Mouse (Mus musculus): Measurements from ENCODE around the gene Arhgap45. TPM values are rescaled to one million over a fixed set of nuclear protein-coding genes. Genes with fewer than 3 reads are reported as not detected.
"Not testable (repeated sequence)": the region's sequence is repeated elsewhere in the genome, so short reads cannot be mapped to it uniquely, and the experiment has no call there.

The Arhgap45 gene
- polyA plus RNA-seq, 1 experiment from 2014 or later, result 5.6 TPM

DNA sequence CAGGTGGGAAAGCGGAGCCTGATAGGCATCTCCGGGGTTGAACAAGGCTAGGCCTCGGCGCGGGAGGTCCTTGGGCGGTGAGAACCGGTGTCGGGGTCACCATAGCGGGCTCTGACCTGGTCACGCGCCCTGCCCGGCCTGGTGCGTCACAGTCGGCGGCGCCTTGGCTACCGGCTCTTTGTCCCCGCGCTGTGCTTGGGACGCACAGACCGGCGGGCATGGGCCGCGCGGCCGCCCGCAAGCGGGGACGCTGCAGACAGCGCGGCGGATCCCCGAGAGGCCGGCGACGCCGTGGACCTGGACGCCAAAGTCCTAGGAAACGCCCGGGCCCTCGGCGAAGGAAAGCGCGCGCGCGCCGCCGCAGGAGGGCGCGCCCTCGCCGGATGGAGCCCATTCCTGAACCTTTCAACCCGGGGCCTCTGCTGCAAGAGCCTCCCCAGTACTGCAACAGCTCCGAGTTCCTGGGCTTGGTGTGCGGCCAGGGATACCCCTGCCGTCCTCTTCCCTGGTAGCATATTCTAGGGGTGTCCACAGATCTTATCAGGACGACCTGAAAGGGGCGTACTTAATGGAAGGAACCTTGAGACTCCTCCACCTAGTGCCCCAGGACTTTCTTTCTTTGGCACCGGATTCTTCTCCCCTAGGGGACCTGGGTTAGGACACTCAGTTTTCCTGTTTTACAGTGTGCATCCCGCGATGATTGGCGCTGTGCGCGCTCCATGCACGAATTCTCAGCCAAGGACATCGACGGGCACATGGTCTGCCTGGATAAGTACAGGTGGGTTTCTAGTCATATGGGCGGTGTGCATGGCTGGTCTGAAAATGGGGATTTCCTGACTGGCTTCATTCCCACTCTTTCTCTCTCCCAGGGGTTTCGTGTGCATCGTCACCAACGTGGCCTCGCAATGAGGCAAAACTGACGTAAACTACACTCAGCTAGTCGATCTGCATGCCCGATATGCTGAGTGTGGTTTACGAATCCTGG, 37.7 kb downstream of the Arhgap45 start:
- Histone ChIP-seq H3K9me3 (no peaks in the 10 kb centered on the region), H3K27ac (replicated peaks) (peak overlapping the region; percentile 96), H3K27me3 (no peaks in the 10 kb centered on the region), H3K36me3 (peaks cover 35% of the 10 kb centered on the region), H3K4me3 (peak overlapping the region; percentile 73), H3K4me1 (peaks cover 36% of the 10 kb centered on the region), H3K9ac (replicated peaks) (peak overlapping the region; percentile 84), H3K4me2 (replicated peaks) (peak overlapping the region; percentile 80)
- WGBS, result 3% methylated on average over 75 of the region's 77 CpGs
- ATAC-seq (ENCODE audit: low FRiP score, low read depth), result peak; percentile 50

GRCm38 (mm10) chr10:80054911-80055310, 38.5 kb downstream of the Arhgap45 start:
- peak overlapping the region; percentile 80 for H3K4me2 ChIP-seq (replicated peaks)
- H3K36me3 ChIP-seq, result peaks cover 43% of the 10 kb centered on the region
- H3K27ac ChIP-seq (replicated peaks); H3K27me3 ChIP-seq; H3K9me3 ChIP-seq; ATAC-seq (ENCODE audit: low FRiP score, low read depth): not testable (repeated sequence)
- WGBS, result 43% methylated on average over 3 of the region's 3 CpGs
- H3K4me3 ChIP-seq, result peak overlapping the region; percentile 73
- peaks cover 35% of the 10 kb centered on the region for H3K4me1 ChIP-seq
- H3K9ac ChIP-seq (replicated peaks), result peak overlapping the region; percentile 84; the same call in 1 of the 2 replicates

DNA sequence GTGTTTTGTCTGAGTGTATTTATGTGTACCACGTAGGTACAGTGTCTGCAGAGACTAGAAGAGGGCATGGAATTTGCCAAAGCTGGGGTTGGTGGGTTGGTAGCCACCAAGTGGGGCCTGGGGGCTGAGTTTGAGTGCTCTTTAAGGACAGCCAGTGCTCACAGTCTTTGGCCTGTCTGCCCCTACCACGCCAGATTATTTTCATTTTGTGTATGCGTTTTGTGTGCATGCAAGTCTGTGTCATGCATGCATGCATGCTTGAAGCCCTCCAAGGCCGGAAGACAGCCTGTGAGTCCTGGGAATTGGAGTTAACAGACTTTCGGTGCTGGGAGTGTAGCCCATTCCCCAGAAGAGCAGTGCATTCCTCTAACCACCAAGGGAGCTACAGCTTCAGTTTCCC, 38.9 kb downstream of the Arhgap45 start:
- H3K27ac ChIP-seq (replicated peaks), result no peak overlapping the region
- WGBS, result 87% methylated on average over 5 of the region's 5 CpGs
- ATAC-seq (ENCODE audit: low FRiP score, low read depth), result no peak
- peaks cover 47% of the 10 kb centered on the region for H3K36me3 ChIP-seq
- no peaks in the 10 kb centered on the region for H3K9me3 ChIP-seq
- peak overlapping the region; percentile 84; the same call in 1 of the 2 replicates for H3K9ac ChIP-seq (replicated peaks)
- peak overlapping the region; percentile 80 for H3K4me2 ChIP-seq (replicated peaks)
- peaks cover 31% of the 10 kb centered on the region for H3K4me1 ChIP-seq
- H3K4me3 ChIP-seq, result peak overlapping the region; percentile 73; the same call in 1 of the 2 replicates
- no peaks in the 10 kb centered on the region for H3K27me3 ChIP-seq

DNA sequence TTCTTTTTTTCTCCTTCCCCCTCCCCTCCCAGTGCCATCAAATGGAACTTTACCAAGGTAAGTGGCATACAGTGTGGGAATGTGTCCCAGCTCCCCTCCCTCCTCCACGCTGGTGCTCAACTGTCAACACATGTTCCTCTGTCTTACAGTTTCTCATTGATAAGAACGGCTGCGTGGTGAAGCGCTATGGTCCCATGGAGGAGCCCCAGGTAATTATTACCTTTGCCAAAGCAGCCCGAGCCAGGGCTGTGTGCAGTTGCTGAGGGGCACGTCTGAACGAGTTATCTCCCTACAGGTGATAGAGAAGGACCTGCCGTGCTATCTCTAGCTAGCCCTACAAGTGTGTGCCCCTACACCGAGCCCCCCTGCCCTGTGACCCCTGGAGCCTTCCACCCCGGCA, 39.4 kb downstream of the Arhgap45 start:
- H3K9ac ChIP-seq (replicated peaks), result no peak overlapping the region
- 90% methylated on average over 10 of the region's 10 CpGs for WGBS
- no peak overlapping the region for H3K4me3 ChIP-seq
- no peak overlapping the region for H3K27ac ChIP-seq (replicated peaks)
- no peak overlapping the region for H3K4me2 ChIP-seq (replicated peaks)
- peaks cover 26% of the 10 kb centered on the region for H3K4me1 ChIP-seq
- peaks cover 52% of the 10 kb centered on the region for H3K36me3 ChIP-seq
- H3K27me3 ChIP-seq, result no peaks in the 10 kb centered on the region
- ATAC-seq (ENCODE audit: low FRiP score, low read depth), result no peak
- no peaks in the 10 kb centered on the region for H3K9me3 ChIP-seq

DNA sequence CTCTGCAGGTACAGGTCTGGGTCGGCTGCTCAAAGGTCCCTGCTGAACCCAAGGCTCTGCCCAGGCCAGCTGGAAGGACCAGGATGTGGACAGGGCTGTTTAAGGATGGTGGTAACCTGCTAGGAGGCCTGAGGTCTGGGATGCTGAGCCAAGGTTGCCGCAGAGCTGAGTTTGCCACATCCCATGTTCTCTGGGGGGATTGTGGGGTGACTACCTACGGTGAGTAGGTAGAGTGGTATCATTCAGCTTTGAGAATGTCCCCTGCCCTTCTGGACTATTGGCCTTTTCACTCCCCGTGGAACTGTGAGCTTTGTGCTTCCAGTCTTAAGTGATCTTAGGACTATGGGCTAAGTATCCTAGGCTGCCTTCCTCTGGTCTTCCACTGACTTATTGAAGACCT, 40.1 kb downstream of the Arhgap45 start:
- no peak for ATAC-seq (ENCODE audit: low FRiP score, low read depth)

DNA sequence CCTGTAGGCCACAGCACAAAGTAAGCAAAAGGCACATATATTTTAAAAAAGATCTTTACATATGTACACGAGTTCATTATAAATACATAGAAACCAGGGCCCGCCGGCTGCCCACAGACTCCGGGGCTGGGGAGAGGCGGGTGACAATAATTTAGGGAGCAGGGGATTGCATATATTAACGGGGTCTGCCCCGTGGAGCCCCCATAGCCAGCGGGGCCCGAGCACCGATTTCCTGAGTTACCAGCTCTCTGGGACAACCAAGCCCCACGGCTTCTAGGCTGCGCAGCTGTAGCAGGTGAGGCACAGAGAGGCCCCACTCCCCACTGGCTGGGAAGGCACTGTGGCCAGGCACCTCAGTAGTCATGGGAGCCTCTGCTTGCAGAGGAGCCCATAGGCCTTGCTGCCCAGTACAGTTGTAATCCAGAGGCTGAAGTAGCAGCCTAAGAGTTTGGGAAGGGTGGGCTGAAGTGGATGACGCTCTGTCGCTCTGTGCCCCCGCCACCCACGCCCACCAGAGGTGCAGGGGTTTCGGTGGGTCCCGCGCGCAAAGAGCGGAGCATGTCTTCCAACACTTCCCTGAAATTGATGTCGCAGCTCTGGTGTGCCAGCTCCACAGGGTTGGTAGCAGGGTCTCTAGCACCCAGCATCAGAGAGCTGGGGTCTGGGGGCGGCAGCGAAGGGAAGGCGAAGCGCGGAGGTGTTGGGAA, 40.7 kb downstream of the Arhgap45 start:
- no peak overlapping the region for H3K4me2 ChIP-seq (replicated peaks)
- ATAC-seq (ENCODE audit: low FRiP score, low read depth), result no peak
- H3K36me3 ChIP-seq, result peaks cover 64% of the 10 kb centered on the region
- H3K4me3 ChIP-seq, result no peak overlapping the region
- H3K9ac ChIP-seq (replicated peaks), result no peak overlapping the region
- no peaks in the 10 kb centered on the region for H3K27me3 ChIP-seq
- WGBS, result 90% methylated on average over 27 of the region's 27 CpGs
- no peak overlapping the region for H3K27ac ChIP-seq (replicated peaks)
- no peaks in the 10 kb centered on the region for H3K9me3 ChIP-seq
- H3K4me1 ChIP-seq, result peaks cover 19% of the 10 kb centered on the region

More for the DNA sequence above, 40.1 kb downstream of the Arhgap45 start:
- 88% methylated on average over 4 of the region's 4 CpGs for WGBS
- H3K36me3 ChIP-seq, result peaks cover 58% of the 10 kb centered on the region
- peaks cover 21% of the 10 kb centered on the region for H3K4me1 ChIP-seq
- H3K9me3 ChIP-seq, result no peaks in the 10 kb centered on the region
- H3K27ac ChIP-seq (replicated peaks), result no peak overlapping the region
- H3K27me3 ChIP-seq, result no peaks in the 10 kb centered on the region
- H3K4me3 ChIP-seq, result no peak overlapping the region
- no peak overlapping the region for H3K9ac ChIP-seq (replicated peaks)
- H3K4me2 ChIP-seq (replicated peaks), result no peak overlapping the region

DNA sequence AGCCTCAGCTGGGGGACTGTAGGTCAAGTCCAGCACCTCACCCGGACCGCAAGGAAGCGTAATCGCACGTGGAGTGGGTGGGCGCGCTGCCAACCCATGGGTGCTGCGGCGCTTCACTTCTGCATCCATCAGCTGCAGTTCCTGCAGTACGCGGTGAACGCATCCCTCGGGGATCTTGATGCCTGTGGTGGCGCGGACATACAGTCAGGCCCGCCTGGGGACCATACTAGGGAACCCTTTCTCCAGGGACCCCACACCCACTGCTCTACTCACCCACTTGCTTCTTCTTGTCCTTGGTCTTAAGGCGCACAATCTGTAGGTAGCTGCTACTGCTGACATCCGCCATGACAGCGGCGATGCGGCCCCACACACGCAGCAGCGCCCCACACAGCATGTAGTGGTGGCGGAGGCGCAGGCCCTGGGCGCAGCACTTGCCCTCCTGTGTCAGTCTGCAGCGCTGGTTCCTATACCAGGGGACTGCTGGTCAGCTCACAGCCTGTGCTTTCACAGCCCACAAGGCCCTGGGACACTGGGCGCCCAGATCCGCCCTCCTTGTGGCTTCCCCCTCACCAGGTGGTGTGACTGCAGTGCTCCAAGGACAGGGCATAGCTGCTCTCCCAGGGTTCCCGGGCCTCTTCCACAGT, 41.4 kb downstream of the Arhgap45 start:
- H3K27me3 ChIP-seq, result no peaks in the 10 kb centered on the region
- no peak overlapping the region for H3K4me3 ChIP-seq
- peaks cover 71% of the 10 kb centered on the region for H3K36me3 ChIP-seq
- H3K9ac ChIP-seq (replicated peaks), result 0 out of 2 replicates have a peak overlapping the region, but pooled peaks have one; percentile 34
- peaks cover 18% of the 10 kb centered on the region for H3K4me1 ChIP-seq
- no peak for ATAC-seq (ENCODE audit: low FRiP score, low read depth)
- H3K9me3 ChIP-seq, result no peaks in the 10 kb centered on the region
- H3K27ac ChIP-seq (replicated peaks), result no peak overlapping the region; the same call in 1 of the 2 replicates
- no peak overlapping the region for H3K4me2 ChIP-seq (replicated peaks)
- WGBS, result 82% methylated on average over 30 of the region's 30 CpGs

GRCm38 (mm10) chr10:80063104-80063503, 46.7 kb downstream of the Arhgap45 start:
- 89% methylated on average over 5 of the region's 5 CpGs for WGBS

DNA sequence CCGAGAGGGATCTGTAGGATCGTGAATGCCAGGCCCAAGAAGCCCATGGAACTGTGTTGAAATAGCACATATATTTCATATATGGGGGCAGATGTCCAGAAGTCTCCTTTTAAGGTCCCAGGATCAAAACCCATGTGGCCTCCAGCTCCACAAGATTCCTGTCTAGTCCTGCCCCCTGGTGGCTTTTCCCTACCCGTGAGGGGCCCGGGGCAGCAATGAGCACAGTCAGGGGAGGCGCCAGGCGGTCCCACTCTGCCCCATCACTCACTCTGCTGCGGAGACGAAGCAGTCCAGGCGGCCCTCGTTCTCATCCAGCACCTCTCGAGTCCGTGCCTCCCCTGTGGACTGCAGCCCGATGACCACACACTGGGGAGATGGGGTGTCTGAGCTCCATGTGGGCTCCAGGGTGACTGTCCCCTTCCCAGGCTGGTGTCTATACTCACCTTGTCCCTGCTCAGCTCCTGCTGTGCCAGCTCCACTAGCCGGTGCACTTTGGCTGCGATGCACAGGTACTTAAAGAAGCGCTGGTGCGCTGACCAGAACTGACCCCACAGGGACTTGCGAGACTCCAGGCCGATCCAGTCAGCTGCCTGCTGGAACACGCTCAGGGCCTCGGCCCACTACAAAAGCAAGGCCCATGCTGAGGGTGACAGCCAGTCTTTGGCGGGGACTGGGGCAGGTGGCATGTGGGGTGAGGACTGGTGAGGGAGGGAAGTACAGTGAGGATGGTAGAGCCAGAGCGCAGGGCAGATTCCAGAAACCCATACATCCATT, 47.6 kb downstream of the Arhgap45 start:
- H3K4me3 ChIP-seq, result no peak overlapping the region
- no peaks in the 10 kb centered on the region for H3K9me3 ChIP-seq
- no peaks in the 10 kb centered on the region for H3K4me1 ChIP-seq
- no peak overlapping the region for H3K4me2 ChIP-seq (replicated peaks)
- no peak for ATAC-seq (ENCODE audit: low FRiP score, low read depth)
- H3K27me3 ChIP-seq, result no peaks in the 10 kb centered on the region
- 0 out of 2 replicates have a peak overlapping the region, but pooled peaks have one; percentile 7 for H3K9ac ChIP-seq (replicated peaks)
- WGBS, result 77% methylated on average over 23 of the region's 23 CpGs
- peaks cover 57% of the 10 kb centered on the region for H3K36me3 ChIP-seq
- H3K27ac ChIP-seq (replicated peaks), result no peak overlapping the region

More at GRCm38 (mm10) chr10:80063104-80063503, 46.7 kb downstream of the Arhgap45 start:
- Histone ChIP-seq H3K9me3 (no peaks in the 10 kb centered on the region), H3K4me1 (no peaks in the 10 kb centered on the region), H3K9ac (replicated peaks) (no peak overlapping the region), H3K27ac (replicated peaks) (no peak overlapping the region), H3K27me3 (no peaks in the 10 kb centered on the region), H3K4me3 (no peak overlapping the region), H3K36me3 (peaks cover 64% of the 10 kb centered on the region), H3K4me2 (replicated peaks) (no peak overlapping the region)
- no peak for ATAC-seq (ENCODE audit: low FRiP score, low read depth)

GRCm38 (mm10) chr10:80069251-80069650, 52.8 kb downstream of the Arhgap45 start:
- Histone ChIP-seq H3K9ac (replicated peaks) (no peak overlapping the region), H3K36me3 (peaks cover 6% of the 10 kb centered on the region; the same call in 1 of the 2 replicates), H3K4me2 (replicated peaks) (no peak overlapping the region), H3K27me3 (no peaks in the 10 kb centered on the region), H3K4me1 (no peaks in the 10 kb centered on the region), H3K27ac (replicated peaks) (no peak overlapping the region), H3K9me3 (no peaks in the 10 kb centered on the region), H3K4me3 (no peak overlapping the region)
- no peak for ATAC-seq (ENCODE audit: low FRiP score, low read depth)
- 91% methylated on average over 6 of the region's 7 CpGs for WGBS

- Histone ChIP-seq H3K27me3 (no peaks in the 10 kb centered on the region), H3K4me3 (no peak overlapping the region), H3K9me3 (no peaks in the 10 kb centered on the region), H3K36me3 (peaks cover 4% of the 10 kb centered on the region; the same call in 1 of the 2 replicates), H3K27ac (replicated peaks) (no peak overlapping the region), H3K9ac (replicated peaks) (0 out of 2 replicates have a peak overlapping the region, but pooled peaks have one; percentile 15), H3K4me2 (replicated peaks) (no peak overlapping the region), H3K4me1 (0 out of 2 replicates have a peak, but pooled peaks cover under 1% of the 10 kb centered on the region)
- 94% methylated on average over 4 of the region's 4 CpGs for WGBS
- no peak for ATAC-seq (ENCODE audit: low FRiP score, low read depth)
Observed at GRCm38 (mm10) chr10:80069948-80070450, 53.5 kb downstream of the Arhgap45 start.
